Mouse (Mus musculus): ENCODE results near the gene Ptdss2. TPM values are rescaled to one million over a fixed set of nuclear protein-coding genes. Genes with fewer than 3 reads are reported as not detected.

Gene Ptdss2
- polyA plus RNA-seq, 1 experiment from 2014 or later = 74.7 TPM

DNA sequence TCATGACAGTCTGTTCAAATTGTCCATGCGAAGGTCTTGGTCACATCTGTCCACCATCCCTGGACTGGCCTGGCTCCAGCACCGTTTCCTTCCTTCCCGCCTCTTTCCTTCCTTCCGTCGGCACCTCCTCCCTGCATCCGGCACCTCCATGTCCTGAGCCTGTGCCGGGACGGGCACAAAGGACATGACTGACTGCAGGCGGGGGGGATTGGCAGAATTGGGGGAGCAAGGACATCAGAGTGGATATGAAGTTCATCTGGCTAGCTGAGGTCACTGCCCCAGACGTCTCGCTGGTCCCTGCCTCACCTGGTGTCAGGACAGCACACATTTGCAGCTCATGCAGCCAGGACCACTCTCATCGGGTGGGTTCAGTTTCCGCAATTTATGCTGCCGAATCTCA is 68.9 kb downstream of the Ptdss2 start:
- H3K4me3 ChIP-seq = no peak overlapping the region
- 86% methylated on average over 14 of the region's 14 CpGs for WGBS
- no peak overlapping the region for H3K9ac ChIP-seq
- no peaks in the 10 kb centered on the region for H3K9me3 ChIP-seq
- peaks cover 21% of the 10 kb centered on the region for H3K4me1 ChIP-seq
- H3K27me3 ChIP-seq (replicated peaks) = no peaks in the 10 kb centered on the region
- H3K27ac ChIP-seq = no peak overlapping the region
- ATAC-seq (ENCODE audit: low FRiP score, low read depth) = no peak
- peaks cover 37% of the 10 kb centered on the region for H3K36me3 ChIP-seq
- H3K4me2 ChIP-seq (replicated peaks) = no peak overlapping the region

DNA sequence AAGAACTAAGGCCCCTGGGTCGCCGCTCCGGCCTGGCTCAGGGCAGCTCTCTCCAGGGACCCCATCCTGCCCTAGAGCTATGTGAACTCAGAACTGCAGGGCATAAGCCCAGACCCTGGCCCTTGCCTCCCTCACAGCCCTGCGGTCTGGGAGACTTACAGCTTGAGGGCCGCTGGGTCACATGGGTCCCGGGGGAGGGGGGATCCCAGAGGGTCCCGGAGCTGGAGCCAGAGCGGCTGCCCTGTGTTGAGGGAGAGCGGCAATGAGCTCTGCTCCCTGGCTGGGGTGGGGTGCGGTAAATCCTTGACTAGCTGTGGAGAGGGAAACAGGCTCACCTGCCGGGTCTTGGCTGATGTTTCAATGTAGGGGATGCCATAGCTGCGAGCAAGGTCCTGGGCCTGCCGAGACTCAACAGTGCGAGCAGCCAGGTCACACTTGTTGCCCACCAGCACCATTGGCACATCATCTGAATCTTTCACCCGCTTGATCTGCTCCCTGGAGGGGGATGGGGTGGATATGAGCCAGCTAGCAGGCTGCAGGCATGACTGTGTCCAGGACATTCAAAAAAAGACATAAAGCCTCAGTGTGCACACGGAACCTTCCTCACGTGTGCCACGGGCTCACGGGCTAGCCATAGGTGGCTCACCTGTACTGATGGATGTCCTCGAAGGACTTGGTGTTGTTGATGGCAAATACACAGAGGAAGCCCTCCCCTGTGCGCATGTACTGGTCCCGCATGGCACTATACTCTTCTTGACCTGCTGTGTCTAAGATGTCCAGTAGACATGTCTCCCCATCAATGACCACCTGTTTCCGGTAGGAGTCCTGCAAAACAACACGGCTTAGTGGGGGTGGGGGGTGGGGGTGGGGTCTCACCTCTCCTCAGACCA is 69.9 kb downstream of the Ptdss2 start:
- Histone ChIP-seq H3K36me3 (peaks cover 37% of the 10 kb centered on the region), H3K4me1 (peaks cover 21% of the 10 kb centered on the region), H3K4me2 (replicated peaks) (peak overlapping the region; percentile 97), H3K9ac (peak overlapping the region; percentile 93), H3K4me3 (no peak overlapping the region), H3K27me3 (replicated peaks) (no peaks in the 10 kb centered on the region), H3K9me3 (no peaks in the 10 kb centered on the region), H3K27ac (no peak overlapping the region)
- 93% methylated on average over 24 of the region's 24 CpGs for WGBS
- no peak for ATAC-seq (ENCODE audit: low FRiP score, low read depth)

DNA sequence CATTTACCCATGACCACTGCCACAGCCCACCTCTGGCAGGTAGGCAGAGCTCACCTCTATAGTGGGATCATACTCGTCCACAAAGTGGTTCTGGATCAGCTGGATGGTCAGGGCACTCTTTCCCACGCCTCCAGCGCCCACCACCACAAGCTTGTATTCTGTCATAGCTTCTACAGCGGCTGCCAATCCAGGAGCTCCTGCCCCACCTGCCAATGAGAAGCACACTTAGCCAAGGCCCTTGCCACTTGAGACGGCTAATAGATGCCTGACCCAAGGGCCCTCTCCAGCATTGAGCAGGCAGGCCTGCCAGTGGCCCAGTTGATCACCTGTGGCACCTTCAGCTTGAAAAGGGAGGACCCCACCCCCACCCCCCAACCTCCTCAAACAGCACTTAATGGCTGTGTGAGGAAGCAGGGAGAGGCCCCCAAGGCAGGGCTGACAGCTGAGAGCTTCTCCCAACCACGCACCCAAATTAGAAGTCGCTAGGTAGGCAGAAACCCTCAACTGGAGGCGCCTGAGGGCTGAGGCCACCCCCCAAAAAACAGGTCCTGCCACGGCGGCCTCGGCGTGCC is 70.7 kb downstream of the Ptdss2 start:
- Histone ChIP-seq H3K9me3 (no peaks in the 10 kb centered on the region), H3K9ac (peak overlapping the region; percentile 93), H3K27ac (peak overlapping the region; percentile 38; the same call in 1 of the 2 replicates), H3K4me1 (peaks cover 21% of the 10 kb centered on the region), H3K27me3 (replicated peaks) (no peaks in the 10 kb centered on the region), H3K4me2 (replicated peaks) (peak overlapping the region; percentile 97), H3K36me3 (peaks cover 37% of the 10 kb centered on the region), H3K4me3 (peak overlapping the region; percentile 90)
- WGBS = 28% methylated on average over 12 of the region's 12 CpGs
- peak; percentile 0; the same call in 1 of the 2 replicates for ATAC-seq (ENCODE audit: low FRiP score, low read depth)

- no peaks in the 10 kb centered on the region for H3K9me3 ChIP-seq
- peak overlapping the region; percentile 93 for H3K9ac ChIP-seq
- WGBS = 1% methylated on average over 37 of the region's 43 CpGs
- no peaks in the 10 kb centered on the region for H3K27me3 ChIP-seq (replicated peaks)
- H3K27ac ChIP-seq = peak overlapping the region; percentile 50; the same call in 1 of the 2 replicates
- H3K4me1 ChIP-seq = peaks cover 21% of the 10 kb centered on the region
- peaks cover 35% of the 10 kb centered on the region for H3K36me3 ChIP-seq
- ATAC-seq (ENCODE audit: low FRiP score, low read depth) = peak; percentile 10; the same call in 1 of the 2 replicates
- H3K4me3 ChIP-seq = peak overlapping the region; percentile 90
- peak overlapping the region; percentile 97 for H3K4me2 ChIP-seq (replicated peaks)
Observed at GRCm38 (mm10) chr7:141193348-141193856, 71.2 kb downstream of the Ptdss2 start.

GRCm38 (mm10) chr7:141193948-141194347 is 71.8 kb downstream of the Ptdss2 start, which contains the start of the genes Hras and Lrrc56:
Hras (minus strand) TSS chr7:141194005.
Lrrc56 (plus strand) TSS chr7:141194157.
- H3K36me3 ChIP-seq = peaks cover 33% of the 10 kb centered on the region
- peak; percentile 94 for ATAC-seq (ENCODE audit: low FRiP score, low read depth)
- peaks cover 21% of the 10 kb centered on the region for H3K4me1 ChIP-seq
- peak within 1 kb of the TSS; percentile 97 for H3K4me2 ChIP-seq (replicated peaks)
- WGBS = under 1% methylated on average over 39 of the region's 39 CpGs
- H3K27me3 ChIP-seq (replicated peaks) = no peaks in the 10 kb centered on the region
- H3K9ac ChIP-seq = peak within 1 kb of the TSS; percentile 93
- no peaks in the 10 kb centered on the region for H3K9me3 ChIP-seq
- H3K27ac ChIP-seq = peak within 1 kb of the TSS; percentile 50
- peak within 1 kb of the TSS; percentile 90 for H3K4me3 ChIP-seq

GRCm38 (mm10) chr7:141194409-141194808 is 72.2 kb downstream of the Ptdss2 start:
- Histone ChIP-seq H3K27me3 (replicated peaks) (no peaks in the 10 kb centered on the region), H3K9me3 (no peaks in the 10 kb centered on the region), H3K27ac (peak overlapping the region; percentile 42), H3K4me2 (replicated peaks) (peak overlapping the region; percentile 97), H3K36me3 (peaks cover 29% of the 10 kb centered on the region), H3K4me1 (peaks cover 21% of the 10 kb centered on the region), H3K4me3 (peak overlapping the region; percentile 90), H3K9ac (peak overlapping the region; percentile 58)
- no peak for ATAC-seq (ENCODE audit: low FRiP score, low read depth)
- WGBS = under 1% methylated on average over 23 of the region's 23 CpGs

- Histone ChIP-seq H3K9ac (peak overlapping the region; percentile 58), H3K27ac (0 out of 2 replicates have a peak overlapping the region, but pooled peaks have one; percentile 42), H3K4me2 (replicated peaks) (peak overlapping the region; percentile 97), H3K27me3 (replicated peaks) (no peaks in the 10 kb centered on the region), H3K9me3 (no peaks in the 10 kb centered on the region), H3K36me3 (peaks cover 25% of the 10 kb centered on the region), H3K4me1 (peaks cover 21% of the 10 kb centered on the region), H3K4me3 (peak overlapping the region; percentile 90)
- ATAC-seq (ENCODE audit: low FRiP score, low read depth) = peak; percentile 25
- WGBS = under 1% methylated on average over 28 of the region's 28 CpGs
Observed at GRCm38 (mm10) chr7:141194830-141195229, 72.6 kb downstream of the Ptdss2 start.

DNA sequence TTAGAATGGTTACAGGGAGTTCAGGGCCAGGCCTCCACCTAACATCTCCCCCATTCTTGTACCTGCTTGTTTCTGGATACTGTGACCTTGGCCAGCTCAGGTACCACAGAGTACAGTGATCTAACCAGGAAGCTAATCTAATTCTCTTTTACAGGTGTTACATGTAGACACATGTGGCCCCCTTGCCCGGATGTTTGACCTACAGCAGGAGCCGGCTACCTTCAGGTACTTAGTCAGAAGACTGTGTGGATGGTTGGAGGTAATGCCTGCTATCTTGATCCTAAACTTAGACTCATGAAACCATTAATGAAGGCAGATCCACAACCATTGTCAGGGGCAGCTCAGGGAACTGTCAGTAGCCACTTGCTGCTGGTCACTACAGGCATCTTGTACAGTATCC is 73.6 kb downstream of the Ptdss2 start:
- H3K36me3 ChIP-seq = peaks cover 15% of the 10 kb centered on the region
- H3K9ac ChIP-seq = no peak overlapping the region
- peaks cover 21% of the 10 kb centered on the region for H3K4me1 ChIP-seq
- no peak overlapping the region for H3K27ac ChIP-seq
- H3K9me3 ChIP-seq = no peaks in the 10 kb centered on the region
- H3K4me3 ChIP-seq = no peak overlapping the region
- peak overlapping the region; percentile 97 for H3K4me2 ChIP-seq (replicated peaks)
- ATAC-seq (ENCODE audit: low FRiP score, low read depth) = no peak
- 94% methylated on average over 2 of the region's 2 CpGs for WGBS
- H3K27me3 ChIP-seq (replicated peaks) = no peaks in the 10 kb centered on the region

- ATAC-seq (ENCODE audit: low FRiP score, low read depth) = no peak
- peaks cover 5% of the 10 kb centered on the region for H3K36me3 ChIP-seq
- H3K4me1 ChIP-seq = peaks cover 20% of the 10 kb centered on the region
- no peak overlapping the region for H3K4me3 ChIP-seq
- H3K27me3 ChIP-seq (replicated peaks) = no peaks in the 10 kb centered on the region
- 90% methylated on average over 8 of the region's 8 CpGs for WGBS
- H3K27ac ChIP-seq = no peak overlapping the region
- no peak overlapping the region for H3K9ac ChIP-seq
- no peaks in the 10 kb centered on the region for H3K9me3 ChIP-seq
- H3K4me2 ChIP-seq (replicated peaks) = no peak overlapping the region
Observed at GRCm38 (mm10) chr7:141196619-141197282, 74.6 kb downstream of the Ptdss2 start.

GRCm38 (mm10) chr7:141198121-141198520 is 75.9 kb downstream of the Ptdss2 start:
- no peak overlapping the region for H3K27ac ChIP-seq
- H3K9ac ChIP-seq = no peak overlapping the region
- H3K9me3 ChIP-seq = no peaks in the 10 kb centered on the region
- peaks cover 7% of the 10 kb centered on the region for H3K4me1 ChIP-seq
- no peak for ATAC-seq (ENCODE audit: low FRiP score, low read depth)
- H3K4me3 ChIP-seq = no peak overlapping the region
- no peaks in the 10 kb centered on the region for H3K36me3 ChIP-seq
- WGBS = 93% methylated on average over 4 of the region's 4 CpGs
- H3K27me3 ChIP-seq (replicated peaks) = no peaks in the 10 kb centered on the region
- H3K4me2 ChIP-seq (replicated peaks) = no peak overlapping the region

DNA sequence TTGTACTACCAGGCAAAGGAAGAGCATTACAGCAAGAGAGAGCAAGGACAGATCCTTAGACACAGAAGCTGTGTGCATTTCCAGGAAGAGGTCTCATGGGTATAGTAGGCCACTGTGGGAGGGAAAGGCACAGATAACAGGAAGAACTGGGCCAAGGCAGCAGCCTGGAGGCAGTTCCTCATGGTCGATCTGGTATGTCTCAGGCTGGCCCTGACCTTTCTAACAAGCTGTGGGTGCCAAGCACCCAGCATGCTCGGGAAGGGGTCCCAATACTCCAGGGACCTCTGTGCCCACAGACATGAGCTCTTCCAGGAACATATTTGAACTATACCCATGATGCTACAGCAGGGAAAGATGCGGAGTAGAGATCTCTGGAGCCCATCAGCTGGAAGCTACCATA is 82.4 kb downstream of the Ptdss2 start:
- H3K4me3 ChIP-seq = no peak overlapping the region
- no peak for ATAC-seq (ENCODE audit: low FRiP score, low read depth)
- no peaks in the 10 kb centered on the region for H3K36me3 ChIP-seq
- H3K27ac ChIP-seq = no peak overlapping the region
- no peaks in the 10 kb centered on the region for H3K9me3 ChIP-seq
- H3K27me3 ChIP-seq (replicated peaks) = no peaks in the 10 kb centered on the region
- H3K9ac ChIP-seq = no peak overlapping the region
- no peaks in the 10 kb centered on the region for H3K4me1 ChIP-seq
- H3K4me2 ChIP-seq (replicated peaks) = no peak overlapping the region
- 77% methylated on average over 3 of the region's 3 CpGs for WGBS

DNA sequence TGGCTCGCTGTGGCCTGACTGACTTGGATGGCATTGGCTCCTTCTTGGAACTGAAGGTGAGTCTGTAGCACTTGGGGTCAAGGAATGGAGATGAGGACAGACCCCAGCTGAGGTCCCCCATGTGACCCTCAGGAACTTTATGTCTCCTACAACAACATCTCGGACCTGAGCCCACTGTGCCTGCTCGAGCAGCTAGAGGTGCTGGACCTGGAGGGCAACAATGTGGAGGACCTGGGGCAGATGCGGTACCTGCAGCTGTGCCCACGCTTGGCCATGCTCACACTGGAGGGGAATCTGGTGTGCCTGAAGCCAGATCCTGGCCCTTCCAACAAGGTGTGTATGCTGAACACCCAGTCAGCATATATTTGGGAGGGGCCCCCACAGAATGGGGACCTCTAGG is 83.3 kb downstream of the Ptdss2 start:
- no peak for ATAC-seq (ENCODE audit: low FRiP score, low read depth)
- Histone ChIP-seq H3K36me3 (no peaks in the 10 kb centered on the region), H3K4me2 (replicated peaks) (no peak overlapping the region), H3K4me1 (no peaks in the 10 kb centered on the region), H3K27me3 (replicated peaks) (no peaks in the 10 kb centered on the region), H3K9me3 (no peaks in the 10 kb centered on the region), H3K27ac (no peak overlapping the region), H3K4me3 (no peak overlapping the region), H3K9ac (no peak overlapping the region)
- 90% methylated on average over 5 of the region's 5 CpGs for WGBS

All from neural tube, embryonic 12.5 days (tissue).